Mouse (Mus musculus): ENCODE data around the gene Otulinl. TPM values are rescaled to one million over a fixed set of nuclear protein-coding genes. Genes with fewer than 3 reads are reported as not detected.

The Otulinl gene
- total and polyA plus RNA-seq, 3 experiments = 0.84 to 2.5 (median 1.7) TPM

- Histone ChIP-seq H3K27me3 (replicated peaks) (no peaks in the 10 kb centered on the region), H3K9me3 (replicated peaks; ENCODE audit: low read length) (no peaks in the 10 kb centered on the region), H3K4me3 (replicated peaks in 1 of 3; ENCODE audit: low read depth in 2 of 3, low read length in 2 of 3, poor library complexity in 1 of 3) (peak within 1 kb of the TSS; percentile 87 to 99 (median 96)), H3K4me2 (ENCODE audit: insufficient read depth, low read depth, poor library complexity, severe bottlenecking) (peak within 1 kb of the TSS; percentile 86), H3K79me2 (replicated peaks; ENCODE audit: control insufficient read depth, extremely low read depth, insufficient read depth, poor library complexity, severe bottlenecking) (peaks cover 4% of the 10 kb centered on the region), H3K36me3 (replicated peaks in 1 of 2; ENCODE audit: control insufficient read depth in 1 of 2, insufficient read depth in 1 of 2, low read length in 1 of 2) (peaks cover 8 to 27% of the 10 kb centered on the region in 2 experiments), H3K4me1 (ENCODE audit: control insufficient read depth in 1 of 2, insufficient read depth in 2 of 2) (peaks cover 24 to 46% of the 10 kb centered on the region in 2 experiments), H3K9ac (ENCODE audit: insufficient read depth, low read depth) (peak within 1 kb of the TSS; percentile 83), H3K27ac (ENCODE audit: insufficient read depth, low read depth) (peak within 1 kb of the TSS; percentile 23; the same call in 1 of the 2 replicates)
- dilution Hi-C loops (cut with MboI; ENCODE audit: extremely low pct_ligation_motif_present, extremely low pct_unique_long_range_greater_than_20kb, low sequenced_read_pairs) = no loop called here
- peak; percentile 98 for DNase-seq (ENCODE audit: extremely low read depth)
- TF ChIP-seq MYC (IDR thresholded peaks at IDR 0.05; ENCODE audit: low read depth, low read length) = peak; percentile 93
- no peak for TF ChIP-seq JUN (IDR thresholded peaks at IDR 0.05; ENCODE audit: insufficient read depth, low read depth, low read length)
- TF ChIP-seq CHD1 (IDR thresholded peaks at IDR 0.05; ENCODE audit: low read depth, low read length) = 0 out of 2 replicates have a peak, but pooled peaks have one; percentile 44
- no peak for TF ChIP-seq JUND (conservative IDR thresholded peaks at IDR 0.05; ENCODE audit: low read depth, low read length)
- peak; percentile 97 for TF ChIP-seq NELFE (IDR thresholded peaks at IDR 0.05; ENCODE audit: low read depth, low read length)
- peak; percentile 51; the same call in 1 of the 2 replicates for TF ChIP-seq IRF4 (IDR thresholded peaks at IDR 0.05; ENCODE audit: low read depth, low read length)
- TF ChIP-seq MAZ (IDR thresholded peaks at IDR 0.05; ENCODE audit: low read depth, low read length) = peak; percentile 95
- TF ChIP-seq CHD2 (IDR thresholded peaks at IDR 0.05; ENCODE audit: low read length) = peak; percentile 96
- TF ChIP-seq POLR2A (IDR thresholded peaks at IDR 0.05; ENCODE audit: low read depth, low read length) = peak; percentile 97
- TF ChIP-seq TCF12 (IDR thresholded peaks at IDR 0.05; ENCODE audit: low read depth, low read length) = peak; percentile 89
- peak; percentile 84 for TF ChIP-seq HCFC1 (IDR thresholded peaks at IDR 0.05; ENCODE audit: low read depth, low read length)
- peak; percentile 98 for TF ChIP-seq NRF1 (IDR thresholded peaks at IDR 0.05; ENCODE audit: low read depth, low read length)
- TF ChIP-seq MEF2A (IDR thresholded peaks at IDR 0.05; ENCODE audit: borderline replicate concordance, low read depth, low read length) = peak; percentile 61; the same call in 1 of the 2 replicates
- TF ChIP-seq RAD21 (IDR thresholded peaks at IDR 0.05; ENCODE audit: low read depth, low read length) = no peak
- TF ChIP-seq UBTF (IDR thresholded peaks at IDR 0.05; ENCODE audit: low read depth, low read length) = no peak
- peak; percentile 86 for TF ChIP-seq TBP (conservative IDR thresholded peaks at IDR 0.05; ENCODE audit: low read depth, low read length)
- TF ChIP-seq PAX5 (IDR thresholded peaks at IDR 0.05; ENCODE audit: low read length) = no peak
- peak; percentile 99 for TF ChIP-seq ELF1 (IDR thresholded peaks at IDR 0.05; ENCODE audit: low read depth, low read length)
- TF ChIP-seq MAFK (IDR thresholded peaks at IDR 0.05; ENCODE audit: insufficient replicate concordance, low read length) = no peak
- TF ChIP-seq ZMIZ1 (IDR thresholded peaks at IDR 0.05; ENCODE audit: low read depth, low read length) = peak; percentile 85
- no peak for TF ChIP-seq ZKSCAN1 (IDR thresholded peaks at IDR 0.05; ENCODE audit: borderline replicate concordance, low read depth, low read length)
- TF ChIP-seq POLR2AphosphoS2 (IDR thresholded peaks at IDR 0.05; ENCODE audit: low read depth, low read length) = peak; percentile 92
- TF ChIP-seq KAT2A (IDR thresholded peaks at IDR 0.05; ENCODE audit: insufficient replicate concordance, low read length) = peak; percentile 66; the same call in 1 of the 2 replicates
- peak; percentile 94 for TF ChIP-seq MXI1 (IDR thresholded peaks at IDR 0.05; ENCODE audit: low read depth, low read length)
- TF ChIP-seq MAX (IDR thresholded peaks at IDR 0.05; ENCODE audit: low read length) = peak; percentile 94
- TF ChIP-seq SIN3A (IDR thresholded peaks at IDR 0.05; ENCODE audit: low read length) = peak; percentile 43; the same call in 1 of the 2 replicates
- in situ Hi-C loops (cut with MboI; ENCODE audit: low pct_ligation_motif_present, low pct_unique_long_range_greater_than_20kb, low sequenced_read_pairs) = no loop called here
Observed at GRCm38 (mm10) chr15:27630601-27631383, 50.6 kb downstream of the Otulinl start, which contains the start of gene Otulin. Gene Otulin (minus strand): TSS chr15:27630693.
